Mouse (Mus musculus) gastrocnemius, adult 2 months (tissue): Measurements from ENCODE around the gene Dars2. TPM values are rescaled to one million over a fixed set of nuclear protein-coding genes. Genes with fewer than 3 reads are reported as not detected.

Experiments
- DNase-seq: peaks from one replicate; pipeline ENCODE4 v3.0.0; 2022
- H3K27ac ChIP-seq: fragments of 200-600 bp; 2 replicates; pipeline ENCODE4 v1.8.1; 2022; ENCODE audit warnings: mild to moderate bottlenecking
- H3K4me3 ChIP-seq: fragments of 200-600 bp; 2 replicates; pipeline ENCODE4 v1.8.1; 2022; ENCODE audit warnings: mild to moderate bottlenecking, moderate library complexity
- CTCF ChIP-seq: fragments of 200-600 bp; IDR thresholded peaks from 2 replicates; pipeline ENCODE4 v1.8.1; 2022; ENCODE audit warnings: antibody characterized with exemption, mild to moderate bottlenecking, moderate library complexity
- intact Hi-C: fragments of 180-260 bp; cut with DNase I; formaldehyde crosslinking; loops from one replicate; pipeline ENCODE4 v1.15.1; 2025
- total RNA-seq, 2 experiments: library from RNA; stranded (reverse); gene quantifications; 2 replicates each; pipeline ENCODE4 v1.2.3; 2021

Gene Dars2
- total RNA-seq, 2 experiments from 2014 or later: 7.6 to 15.5 TPM

- Histone ChIP-seq H3K27ac (no peak overlapping the region), H3K4me3 (no peak overlapping the region)
- no peak for TF ChIP-seq CTCF
- no peak for DNase-seq
- intact Hi-C loops: no loop called here
Measured at GRCm38 (mm10) chr1:160993851-160994250, 76.6 kb downstream of the Dars2 start.

Other genes starting within 250 kb of the Dars2 start
- 10 to 100 TPM; 31.0 to 32.5 TPM for gene Rc3h1, start 164.2 kb downstream of the Dars2 start, total RNA-seq
- gene Serpinc1, start 92.1 kb downstream of the Dars2 start, total RNA-seq: under 1 TPM in 1 of 2 experiments, not detected in 1; 0.64 TPM
- 1 to 10 TPM; 6.2 to 6.6 TPM for gene Zbtb37, start 35.8 kb downstream of the Dars2 start, total RNA-seq
- gene Cenpl, start 55 bp upstream of the Dars2 start, total RNA-seq: under 1 TPM; 0.41 to 0.50 TPM
- 1 to 10 TPM; 7.2 to 8.2 TPM for gene Klhl20, start 60.9 kb upstream of the Dars2 start, total RNA-seq
- not detected for gene Ankrd45, start 72.0 kb upstream of the Dars2 start, total RNA-seq
- gene Tex50, start 88.7 kb upstream of the Dars2 start, total RNA-seq: not detected
- 100 to 1,000 TPM; 104 to 168 TPM for gene Prdx6, start 180.6 kb upstream of the Dars2 start, total RNA-seq